Mouse (Mus musculus) bone marrow macrophage, adult 2 months (primary cell): ENCODE results near the gene Hsdl1.

Experiments
- CTCF ChIP-seq: IDR thresholded peaks from 2 replicates; pipeline ENCODE4 v1.5.1; 2012; ENCODE audit warnings: low read depth, mild to moderate bottlenecking, low read length, moderate library complexity
- POLR2A ChIP-seq: IDR thresholded peaks from 2 replicates; pipeline ENCODE4 v1.6.1; 2012; ENCODE audit warnings: mild to moderate bottlenecking, low read depth, low read length, borderline replicate concordance

GRCm38 (mm10) chr8:119622555-119622954, 47.6 kb upstream of the Hsdl1 start:
- TF ChIP-seq POLR2A = no peak
- no peak for TF ChIP-seq CTCF
